Mouse (Mus musculus): ENCODE results near the gene Pdlim3. TPM values are rescaled to one million over a fixed set of nuclear protein-coding genes. Genes with fewer than 3 reads are reported as not detected.
A peak's percentile ranks its signal among the peaks of the same experiment; 100 is the strongest.
"Not testable (repeated sequence)": the region's sequence is repeated elsewhere in the genome, so short reads cannot be mapped to it uniquely, and the experiment has no call there.

Gene Pdlim3
- 8.2 and 9.0 TPM in 2 replicates for polyA plus RNA-seq (2014; fragmentation: Nextera tagmentation; extraction: Ambion mirVana)

GRCm38 (mm10) chr8:45885202-45885685 lies at the start of gene Pdlim3:
Pdlim3 (plus strand) TSS chr8:45885461.
- Histone ChIP-seq H3K4me2 (ENCODE audit: low read length) (peak within 1 kb of the TSS; percentile 77), H3K9ac (ENCODE audit: low read length) (peak within 1 kb of the TSS; percentile 41), H3K4me1 (ENCODE audit: control insufficient read depth, insufficient read depth, low read length) (peaks cover 9% of the 10 kb centered on the region), H3K27me3 (replicated peaks; ENCODE audit: control insufficient read depth, insufficient read depth, low read length) (no peaks in the 10 kb centered on the region), H3K4me3 (ENCODE audit: low read depth, low read length) (peak within 1 kb of the TSS; percentile 33), H3K27ac (ENCODE audit: low read depth, low read length) (no peak within 1 kb of the TSS), H3K36me3 (ENCODE audit: control insufficient read depth, insufficient read depth, low read length) (no peaks in the 10 kb centered on the region), H3K9me3 (replicated peaks; ENCODE audit: control insufficient read depth, low read length) (no peaks in the 10 kb centered on the region)
- WGBS = 1% methylated on average over 21 of the region's 22 CpGs
- ATAC-seq (peak; percentile 60), DNase-seq (ENCODE audit: low spot score) (peak; percentile 49)

GRCm38 (mm10) chr8:45843306-45843705 lies 42.0 kb upstream of the Pdlim3 start:
- Histone ChIP-seq H3K9me3 (replicated peaks; ENCODE audit: control insufficient read depth, low read length) (no peaks in the 10 kb centered on the region), H3K9ac (ENCODE audit: low read length) (no peak overlapping the region), H3K27me3 (replicated peaks; ENCODE audit: control insufficient read depth, insufficient read depth, low read length) (no peaks in the 10 kb centered on the region), H3K4me1 (ENCODE audit: control insufficient read depth, insufficient read depth, low read length) (peaks cover 10% of the 10 kb centered on the region; the same call in 1 of the 2 replicates), H3K27ac (ENCODE audit: low read depth, low read length) (no peak overlapping the region), H3K4me2 (ENCODE audit: low read length) (no peak overlapping the region), H3K36me3 (ENCODE audit: control insufficient read depth, insufficient read depth, low read length) (no peaks in the 10 kb centered on the region), H3K4me3 (ENCODE audit: low read depth, low read length) (no peak overlapping the region)
- 63% methylated on average over 5 of the region's 5 CpGs for WGBS
- DNase-seq (ENCODE audit: low spot score) (peak; percentile 7), ATAC-seq (no peak)

DNA sequence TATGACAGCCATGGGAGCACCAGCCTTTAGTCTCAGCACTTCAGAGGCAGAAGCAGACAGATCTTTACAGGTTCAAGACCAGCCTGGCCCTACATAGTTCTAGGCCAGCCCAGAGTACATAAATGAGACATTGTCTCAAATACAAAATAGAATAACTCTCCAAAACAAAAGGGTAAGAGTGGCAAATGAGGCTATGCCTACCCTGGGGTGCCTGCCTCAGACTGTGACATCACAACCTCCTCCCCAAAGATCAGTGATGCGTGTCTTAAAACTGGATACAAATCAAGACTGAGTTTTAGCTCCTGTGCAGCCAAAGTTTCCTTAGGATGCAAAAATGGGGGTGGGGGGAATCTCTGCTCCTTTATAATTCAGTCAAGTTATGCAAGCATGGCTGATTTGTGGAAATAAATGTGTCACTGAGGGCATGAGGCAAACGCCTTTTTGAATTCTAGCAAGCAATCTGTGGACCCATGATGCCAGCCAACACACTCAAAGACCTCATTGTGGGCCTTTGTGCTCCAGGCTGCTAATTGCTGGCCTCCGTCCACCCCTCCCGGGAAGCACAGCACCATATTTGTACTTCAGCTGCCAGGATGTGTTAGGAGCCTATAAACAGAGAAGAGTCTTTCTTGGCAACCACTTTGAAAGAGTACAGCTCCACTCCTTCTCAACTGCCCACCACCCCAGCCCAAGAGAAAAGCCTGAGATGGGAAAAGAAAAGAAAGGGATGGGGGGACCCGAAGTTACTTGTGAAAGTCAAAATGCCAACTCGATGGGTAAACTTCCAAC lies 41.0 kb upstream of the Pdlim3 start:
- peak; percentile 93 for DNase-seq (ENCODE audit: low spot score)
- H3K27ac ChIP-seq (ENCODE audit: low read depth, low read length) = no peak overlapping the region
- H3K4me1 ChIP-seq (ENCODE audit: control insufficient read depth, insufficient read depth, low read length) = peaks cover 10% of the 10 kb centered on the region; the same call in 1 of the 2 replicates
- ATAC-seq = peak; percentile 94
- H3K27me3 ChIP-seq (replicated peaks; ENCODE audit: control insufficient read depth, insufficient read depth, low read length) = no peaks in the 10 kb centered on the region
- WGBS = 26% methylated on average over 6 of the region's 6 CpGs
- H3K4me2 ChIP-seq (ENCODE audit: low read length) = no peak overlapping the region
- no peak overlapping the region for H3K9ac ChIP-seq (ENCODE audit: low read length)
- H3K36me3 ChIP-seq (ENCODE audit: control insufficient read depth, insufficient read depth, low read length) = no peaks in the 10 kb centered on the region
- no peak overlapping the region for H3K4me3 ChIP-seq (ENCODE audit: low read depth, low read length)
- H3K9me3 ChIP-seq (replicated peaks; ENCODE audit: control insufficient read depth, low read length) = no peaks in the 10 kb centered on the region

- no peak overlapping the region for H3K27ac ChIP-seq (ENCODE audit: low read depth, low read length)
- no peak overlapping the region for H3K9ac ChIP-seq (ENCODE audit: low read length)
- WGBS = 76% methylated on average over 14 of the region's 14 CpGs
- H3K4me1 ChIP-seq (ENCODE audit: control insufficient read depth, insufficient read depth, low read length) = peaks cover 10% of the 10 kb centered on the region; the same call in 1 of the 2 replicates
- DNase-seq (ENCODE audit: low spot score) = peak; percentile 10
- H3K27me3 ChIP-seq (replicated peaks; ENCODE audit: control insufficient read depth, insufficient read depth, low read length) = no peaks in the 10 kb centered on the region
- ATAC-seq = no peak; the same call in 1 of the 2 replicates
- no peak overlapping the region for H3K4me3 ChIP-seq (ENCODE audit: low read depth, low read length)
- H3K9me3 ChIP-seq (replicated peaks; ENCODE audit: control insufficient read depth, low read length) = no peaks in the 10 kb centered on the region
- H3K36me3 ChIP-seq (ENCODE audit: control insufficient read depth, insufficient read depth, low read length) = no peaks in the 10 kb centered on the region
- no peak overlapping the region for H3K4me2 ChIP-seq (ENCODE audit: low read length)
These were observed 40.3 kb upstream of the Pdlim3 start for GRCm38 (mm10) chr8:45844911-45845481.

GRCm38 (mm10) chr8:45845906-45846305 lies 39.4 kb upstream of the Pdlim3 start:
- no peak for DNase-seq (ENCODE audit: low spot score)
- no peak overlapping the region for H3K9ac ChIP-seq (ENCODE audit: low read length)
- no peaks in the 10 kb centered on the region for H3K9me3 ChIP-seq (replicated peaks; ENCODE audit: control insufficient read depth, low read length)
- no peak for ATAC-seq
- 73% methylated on average over 4 of the region's 4 CpGs for WGBS
- H3K4me1 ChIP-seq (ENCODE audit: control insufficient read depth, insufficient read depth, low read length) = peaks cover 10% of the 10 kb centered on the region; the same call in 1 of the 2 replicates
- H3K27me3 ChIP-seq (replicated peaks; ENCODE audit: control insufficient read depth, insufficient read depth, low read length) = no peaks in the 10 kb centered on the region
- no peaks in the 10 kb centered on the region for H3K36me3 ChIP-seq (ENCODE audit: control insufficient read depth, insufficient read depth, low read length)
- H3K27ac ChIP-seq (ENCODE audit: low read depth, low read length) = no peak overlapping the region
- no peak overlapping the region for H3K4me2 ChIP-seq (ENCODE audit: low read length)
- no peak overlapping the region for H3K4me3 ChIP-seq (ENCODE audit: low read depth, low read length)

DNA sequence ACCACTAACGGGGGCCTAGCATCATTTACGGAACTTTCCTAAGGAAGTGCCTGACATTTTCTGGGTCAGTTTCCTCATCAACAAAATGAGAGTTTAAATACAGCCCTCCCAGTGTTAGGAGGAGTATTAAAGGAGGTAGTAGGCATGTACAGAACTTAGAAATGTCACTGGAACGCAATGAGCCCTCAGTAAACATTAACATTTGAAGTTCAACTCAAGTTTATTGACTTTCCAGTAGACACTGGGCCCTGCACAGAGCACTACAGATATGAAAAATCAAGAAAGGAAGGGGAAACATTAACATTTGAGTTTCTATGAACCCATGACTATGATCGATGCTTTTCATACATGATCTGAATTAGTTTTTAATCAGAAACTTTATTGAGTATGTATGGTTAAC lies 30.1 kb upstream of the Pdlim3 start:
- H3K36me3 ChIP-seq (ENCODE audit: control insufficient read depth, insufficient read depth, low read length) = no peaks in the 10 kb centered on the region
- H3K27me3 ChIP-seq (replicated peaks; ENCODE audit: control insufficient read depth, insufficient read depth, low read length) = no peaks in the 10 kb centered on the region
- H3K4me2 ChIP-seq (ENCODE audit: low read length) = no peak overlapping the region
- H3K4me1 ChIP-seq (ENCODE audit: control insufficient read depth, insufficient read depth, low read length) = no peaks in the 10 kb centered on the region
- no peak overlapping the region for H3K4me3 ChIP-seq (ENCODE audit: low read depth, low read length)
- DNase-seq (ENCODE audit: low spot score) (no peak), ATAC-seq (no peak)
- H3K9ac ChIP-seq (ENCODE audit: low read length) = no peak overlapping the region
- 91% methylated on average over 4 of the region's 4 CpGs for WGBS
- H3K27ac ChIP-seq (ENCODE audit: low read depth, low read length) = no peak overlapping the region
- no peaks in the 10 kb centered on the region for H3K9me3 ChIP-seq (replicated peaks; ENCODE audit: control insufficient read depth, low read length)

DNA sequence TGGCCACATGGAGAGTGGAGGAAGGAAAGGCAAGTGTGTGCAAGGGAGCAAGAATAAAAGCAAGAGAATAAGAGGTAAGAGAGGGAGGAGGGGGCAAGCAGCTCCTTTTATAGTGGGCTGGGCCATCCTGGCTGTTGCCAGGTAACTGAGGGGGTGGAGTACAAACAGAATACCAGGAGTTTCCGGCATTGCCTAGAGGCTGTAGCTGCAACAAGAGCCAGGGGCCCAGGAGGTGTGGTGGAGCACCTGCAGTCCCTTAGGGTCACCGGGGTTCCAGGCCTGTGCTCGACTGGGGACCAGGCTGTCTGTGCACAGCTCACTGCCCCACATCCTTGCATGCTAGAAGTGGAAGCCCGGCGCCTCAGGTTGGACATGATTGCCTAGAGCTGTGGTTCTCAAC lies 27.5 kb upstream of the Pdlim3 start:
- no peak for DNase-seq (ENCODE audit: low spot score)
- Histone ChIP-seq H3K27me3 (replicated peaks; ENCODE audit: control insufficient read depth, insufficient read depth, low read length) (no peaks in the 10 kb centered on the region), H3K36me3 (ENCODE audit: control insufficient read depth, insufficient read depth, low read length) (no peaks in the 10 kb centered on the region), H3K9me3 (replicated peaks; ENCODE audit: control insufficient read depth, low read length) (no peaks in the 10 kb centered on the region), H3K4me2 (ENCODE audit: low read length) (no peak overlapping the region), H3K4me3 (ENCODE audit: low read depth, low read length) (no peak overlapping the region), H3K4me1 (ENCODE audit: control insufficient read depth, insufficient read depth, low read length) (no peaks in the 10 kb centered on the region), H3K9ac (ENCODE audit: low read length) (no peak overlapping the region), H3K27ac (ENCODE audit: low read depth, low read length) (no peak overlapping the region)
- WGBS = 46% methylated on average over 5 of the region's 5 CpGs
- no peak for ATAC-seq

GRCm38 (mm10) chr8:45858391-45858790 lies 26.9 kb upstream of the Pdlim3 start:
- Histone ChIP-seq H3K27me3 (replicated peaks; ENCODE audit: control insufficient read depth, insufficient read depth, low read length) (no peaks in the 10 kb centered on the region), H3K4me2 (ENCODE audit: low read length) (no peak overlapping the region), H3K4me3 (ENCODE audit: low read depth, low read length) (no peak overlapping the region), H3K27ac (ENCODE audit: low read depth, low read length) (no peak overlapping the region), H3K4me1 (ENCODE audit: control insufficient read depth, insufficient read depth, low read length) (no peaks in the 10 kb centered on the region), H3K9me3 (replicated peaks; ENCODE audit: control insufficient read depth, low read length) (no peaks in the 10 kb centered on the region), H3K9ac (ENCODE audit: low read length) (no peak overlapping the region), H3K36me3 (ENCODE audit: control insufficient read depth, insufficient read depth, low read length) (no peaks in the 10 kb centered on the region)
- WGBS = 46% methylated on average over 9 of the region's 9 CpGs
- DNase-seq (ENCODE audit: low spot score) (peak; percentile 30), ATAC-seq (no peak)

DNA sequence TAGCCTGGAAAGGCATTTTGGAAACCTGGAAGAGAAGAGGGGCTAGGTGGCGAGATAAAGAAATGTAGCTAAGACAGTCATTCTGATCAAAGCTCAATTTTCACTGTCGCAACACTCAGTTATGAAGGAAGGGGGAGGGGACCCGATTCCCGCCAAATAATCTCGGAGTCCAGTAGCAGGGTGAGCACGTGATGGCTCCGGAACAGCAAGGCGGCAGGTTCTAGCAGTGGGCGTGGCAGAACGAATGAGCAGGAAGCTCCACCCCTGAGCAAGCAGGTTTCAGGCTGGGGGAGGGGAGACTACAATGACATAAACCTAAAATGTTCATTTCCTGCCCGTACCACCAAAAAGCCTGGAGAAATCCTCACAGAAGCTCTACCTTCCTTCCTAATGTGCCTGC lies 13.7 kb upstream of the Pdlim3 start:
- H3K4me2 ChIP-seq (ENCODE audit: low read length); H3K27ac ChIP-seq (ENCODE audit: low read depth, low read length); DNase-seq (ENCODE audit: low spot score); H3K9me3 ChIP-seq (replicated peaks; ENCODE audit: control insufficient read depth, low read length); H3K27me3 ChIP-seq (replicated peaks; ENCODE audit: control insufficient read depth, insufficient read depth, low read length); H3K4me3 ChIP-seq (ENCODE audit: low read depth, low read length); ATAC-seq; H3K4me1 ChIP-seq (ENCODE audit: control insufficient read depth, insufficient read depth, low read length); H3K36me3 ChIP-seq (ENCODE audit: control insufficient read depth, insufficient read depth, low read length); H3K9ac ChIP-seq (ENCODE audit: low read length): not testable (repeated sequence)
- WGBS = 88% methylated on average over 11 of the region's 11 CpGs

Data from forebrain, embryonic 14.5 days (tissue).